In genomic region chr13:112023171-112023570, GRCm38 (mm10) we compare ENCODE assay signal across 11 mouse cellular contexts.
DNase-seq lines count a peak whose midpoint lies in the region; ATAC-seq and TF ChIP-seq lines count a peak whose summit lies in the region.
"Had no signal": no experiment of that assay in that cellular context is flagged by ENCODE, and none has a peak within 500 bp of the region (broad histone marks: within the 10 kb centered on the region; RNA-seq: fewer than 3 reads in every experiment).

No protein-coding gene starts in this region.

- no peaks in the 10 kb centered on the region for H3K36me3 ChIP-seq in liver, embryonic 12.5 days
- H3K36me3 ChIP-seq in liver, postnatal 0 days (replicated peaks; ENCODE audit: insufficient read depth, low read length) = no peaks in the 10 kb centered on the region
- H3K36me3 ChIP-seq in kidney, embryonic 14.5 days (ENCODE audit: control insufficient read depth, insufficient read depth, low read length) = no peaks in the 10 kb centered on the region
- no peaks in the 10 kb centered on the region for H3K36me3 ChIP-seq in forebrain, embryonic 16.5 days (ENCODE audit: control insufficient read depth, insufficient read depth)
- H3K36me3 ChIP-seq: heart, embryonic 13.5 days; midbrain, embryonic 12.5 days had no signal

- H3K9me3 ChIP-seq in liver, embryonic 12.5 days (replicated peaks) = no peaks in the 10 kb centered on the region
- H3K9me3 ChIP-seq in liver, postnatal 0 days (ENCODE audit: low read length) = no peaks in the 10 kb centered on the region
- H3K9me3 ChIP-seq in kidney, embryonic 14.5 days (ENCODE audit: control insufficient read depth, low read length) = no peaks in the 10 kb centered on the region
- no peaks in the 10 kb centered on the region for H3K9me3 ChIP-seq in forebrain, embryonic 16.5 days (ENCODE audit: control insufficient read depth, low read length)
- H3K9me3 ChIP-seq: heart, embryonic 13.5 days; midbrain, embryonic 12.5 days had no signal

- WGBS in liver, embryonic 12.5 days (ENCODE audit: insufficient replicate concordance) = 65% methylated on average over 4 of the region's 4 CpGs
- WGBS in liver, postnatal 0 days (ENCODE audit: insufficient replicate concordance) = 72% methylated on average over 4 of the region's 4 CpGs
- 29% methylated on average over 4 of the region's 4 CpGs for WGBS in kidney, embryonic 14.5 days
- 44% methylated on average over 4 of the region's 4 CpGs for WGBS in forebrain, embryonic 16.5 days

- TF ChIP-seq EP300 in liver, postnatal 0 days (IDR thresholded peaks at IDR 0.05; ENCODE audit: low read depth) = no peak

- TF ChIP-seq CTCF in liver, postnatal 0 days (IDR thresholded peaks at IDR 0.05; ENCODE audit: low read depth) = no peak

- H3K4me3 ChIP-seq in liver, embryonic 12.5 days = no peak overlapping the region
- H3K4me3 ChIP-seq in liver, postnatal 0 days (ENCODE audit: low read depth, low read length) = no peak overlapping the region
- H3K4me3 ChIP-seq in kidney, embryonic 14.5 days (ENCODE audit: low read length) = no peak overlapping the region
- no peak overlapping the region for H3K4me3 ChIP-seq in forebrain, embryonic 16.5 days (replicated peaks; ENCODE audit: low read length)
- H3K4me3 ChIP-seq: heart, embryonic 13.5 days; midbrain, embryonic 12.5 days had no signal

- peak overlapping the region; percentile 46; the same call in 1 of the 2 replicates for H3K27ac ChIP-seq in liver, embryonic 12.5 days
- H3K27ac ChIP-seq in liver, postnatal 0 days (ENCODE audit: low read depth) = no peak overlapping the region
- no peak overlapping the region for H3K27ac ChIP-seq in kidney, embryonic 14.5 days (ENCODE audit: low read depth, low read length)
- H3K27ac ChIP-seq in forebrain, embryonic 16.5 days (ENCODE audit: low read length) = no peak overlapping the region
- H3K27ac ChIP-seq: heart, embryonic 13.5 days; midbrain, embryonic 12.5 days had no signal

- H3K4me2 ChIP-seq in liver, embryonic 12.5 days = no peak overlapping the region
- no peak overlapping the region for H3K4me2 ChIP-seq in liver, postnatal 0 days (ENCODE audit: low read depth, low read length)
- H3K4me2 ChIP-seq in kidney, embryonic 14.5 days (replicated peaks; ENCODE audit: low read depth, low read length) = no peak overlapping the region
- no peak overlapping the region for H3K4me2 ChIP-seq in forebrain, embryonic 16.5 days (ENCODE audit: low read length)
- H3K4me2 ChIP-seq: heart, embryonic 13.5 days; midbrain, embryonic 12.5 days had no signal

- peaks cover 5% of the 10 kb centered on the region; the same call in 1 of the 2 replicates for H3K27me3 ChIP-seq in liver, embryonic 12.5 days (replicated peaks)
- H3K27me3 ChIP-seq in liver, postnatal 0 days (ENCODE audit: insufficient read depth, low read length) = no peaks in the 10 kb centered on the region
- no peaks in the 10 kb centered on the region for H3K27me3 ChIP-seq in kidney, embryonic 14.5 days (ENCODE audit: control insufficient read depth, insufficient read depth, low read length)
- no peaks in the 10 kb centered on the region for H3K27me3 ChIP-seq in forebrain, embryonic 16.5 days (replicated peaks; ENCODE audit: control insufficient read depth, insufficient read depth, low read length)
- H3K27me3 ChIP-seq: heart, embryonic 13.5 days; midbrain, embryonic 12.5 days had no signal

- H3K4me1 ChIP-seq in liver, embryonic 12.5 days = peaks cover 48% of the 10 kb centered on the region
- H3K4me1 ChIP-seq in liver, postnatal 0 days (ENCODE audit: insufficient read depth) = peaks cover 29% of the 10 kb centered on the region
- H3K4me1 ChIP-seq in kidney, embryonic 14.5 days (ENCODE audit: control insufficient read depth, insufficient read depth, low read length) = peaks cover 3% of the 10 kb centered on the region
- no peaks in the 10 kb centered on the region for H3K4me1 ChIP-seq in forebrain, embryonic 16.5 days (replicated peaks; ENCODE audit: control insufficient read depth, insufficient read depth, low read length)

- no peak overlapping the region for H3K9ac ChIP-seq in liver, embryonic 12.5 days
- no peak overlapping the region for H3K9ac ChIP-seq in liver, postnatal 0 days (replicated peaks)
- no peak overlapping the region for H3K9ac ChIP-seq in kidney, embryonic 14.5 days (ENCODE audit: low read depth, low read length)
- no peak overlapping the region for H3K9ac ChIP-seq in forebrain, embryonic 16.5 days (replicated peaks; ENCODE audit: low read depth, low read length)
- H3K9ac ChIP-seq: heart, embryonic 13.5 days; midbrain, embryonic 12.5 days had no signal

- DNase-seq in liver, postnatal 0 days = no peak
- DNase-seq in adrenal gland, postnatal 25 days = peak; percentile 40
- DNase-seq in ovary, postnatal 14 days (ENCODE audit: low spot score) = peak; percentile 22
- DNase-seq in cerebellum, postnatal 4 days (ENCODE audit: low spot score in 2 of 2) = no peak
- DNase-seq: layer of hippocampus, adult 9-11 months had no signal

- no peak for ATAC-seq in liver, embryonic 12.5 days
- no peak for ATAC-seq in liver, postnatal 0 days
- peak; percentile 21; the same call in 1 of the 2 replicates for ATAC-seq in kidney, embryonic 14.5 days (ENCODE audit: low FRiP score, low TSS enrichment)
- ATAC-seq in forebrain, embryonic 16.5 days = no peak
- ATAC-seq: lung, postnatal 0 days had no signal

Comparison
In these comparisons a context has a peak if more than half of its experiments do, and no peak if none do; other contexts are left out.
1. DNase-seq: peak in adrenal gland, postnatal 25 days (single experiment) and ovary, postnatal 14 days (single experiment); none in liver, postnatal 0 days (single experiment) and cerebellum, postnatal 4 days (0 of 2).